Mouse (Mus musculus): ENCODE measurements at regions not wholly inside any gene's neighbourhood (a gene's known extent, or its start where the extent isn't known, plus 50 kb on each side); places are given as distances from the start of the nearest gene placed in this dataset.

- DNase-seq (ENCODE audit: low read depth, low spot score): no peak
Observed at GRCm38 (mm10) chr10:43710886-43711256, 132.8 kb downstream of the Cd24a start.

DNA sequence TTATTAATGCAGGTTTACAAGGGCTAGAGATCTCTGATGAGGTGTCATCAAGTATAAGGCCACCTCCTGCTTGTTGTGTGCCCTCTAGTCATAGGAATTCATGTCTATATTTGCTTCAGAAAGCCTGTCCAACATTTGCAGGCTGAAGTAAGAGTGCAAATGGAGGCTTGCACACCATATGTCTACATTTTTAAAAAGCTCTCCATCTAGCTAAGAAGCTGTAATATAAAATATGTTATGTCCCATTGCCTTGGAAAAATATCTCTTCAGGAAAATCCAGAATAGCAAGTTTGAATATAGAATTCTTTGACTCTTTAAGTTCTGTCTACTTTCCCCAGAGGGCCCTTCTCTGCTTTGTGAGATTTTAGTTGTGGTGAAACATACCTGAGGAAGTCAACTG is 134.6 kb downstream of the Cd24a start:
- no peak for DNase-seq (ENCODE audit: low read depth, low spot score)

- DNase-seq (ENCODE audit: low read depth, low spot score): peak; percentile 81
Observed at GRCm38 (mm10) chr10:43718768-43719167, 140.7 kb downstream of the Cd24a start.

DNA sequence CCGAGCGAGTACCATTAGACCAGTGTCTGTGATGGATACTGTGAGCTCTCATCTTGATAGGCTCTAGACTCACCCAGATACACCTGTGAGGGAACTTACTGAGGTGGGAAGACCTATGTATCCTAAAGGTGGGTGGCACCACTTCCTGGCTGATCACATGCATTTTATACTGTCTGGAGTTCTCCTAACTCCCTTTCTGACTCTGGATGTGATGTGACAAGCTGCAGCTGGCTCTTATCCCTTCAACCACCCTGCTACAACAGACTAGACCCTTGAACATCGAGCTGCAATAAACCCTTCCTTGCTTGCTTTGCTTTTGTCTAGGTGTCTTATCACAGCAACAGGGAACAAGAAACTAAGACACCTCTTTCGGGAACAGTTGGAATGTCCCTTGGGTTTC is 143.3 kb downstream of the Cd24a start:
- no peak for DNase-seq (ENCODE audit: low read depth, low spot score)

DNA sequence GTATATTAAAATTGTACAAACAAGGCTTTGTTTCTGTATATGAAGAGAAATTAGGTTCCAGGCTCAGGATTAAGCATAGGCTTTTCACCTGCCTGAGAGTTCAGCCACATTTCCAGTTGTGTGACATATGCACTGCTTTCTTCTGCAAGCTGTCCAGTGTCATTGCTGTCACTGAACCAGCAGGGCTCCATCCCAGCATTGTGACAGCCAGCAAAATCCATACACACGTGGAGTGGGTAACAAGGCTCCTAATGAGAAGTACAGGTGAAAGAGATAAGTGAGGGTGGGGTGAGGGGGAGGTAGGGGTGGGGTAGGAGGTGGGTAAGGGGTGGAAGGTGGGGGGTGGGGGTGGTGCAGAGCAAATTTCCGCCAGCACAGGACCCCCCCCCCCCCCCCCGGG is 144.1 kb downstream of the Cd24a start:
- no peak for DNase-seq (ENCODE audit: low read depth, low spot score)

GRCm38 (mm10) chr10:43722711-43723614 is 144.9 kb downstream of the Cd24a start:
- DNase-seq (ENCODE audit: low read depth, low spot score): peak; percentile 22

- DNase-seq (ENCODE audit: low read depth, low spot score): peak; percentile 23
Observed at GRCm38 (mm10) chr10:43723615-43723937, 145.5 kb downstream of the Cd24a start.

DNA sequence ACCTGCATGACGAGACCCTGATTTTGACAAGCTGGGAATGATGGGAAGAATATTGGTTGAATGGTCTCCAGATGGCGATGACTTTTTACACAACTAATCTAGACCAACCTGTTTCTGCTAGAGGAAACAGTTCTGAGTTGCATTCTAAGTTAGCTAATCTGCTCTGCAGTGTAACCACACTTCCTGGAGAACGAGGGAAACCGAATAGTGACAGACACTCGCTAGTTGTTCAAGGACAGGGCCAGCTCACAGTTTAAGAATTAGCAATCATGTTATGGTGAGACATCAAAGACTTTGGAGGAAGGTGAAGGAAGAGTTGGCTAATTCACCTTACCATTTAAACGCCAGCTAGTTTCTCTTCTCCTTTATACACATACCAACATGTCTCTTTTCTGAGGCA is 149.7 kb downstream of the Cd24a start:
- no peak for DNase-seq (ENCODE audit: low read depth, low spot score)

GRCm38 (mm10) chr10:43729184-43729583 is 151.1 kb downstream of the Cd24a start:
- no peak for DNase-seq (ENCODE audit: low read depth, low spot score)

DNA sequence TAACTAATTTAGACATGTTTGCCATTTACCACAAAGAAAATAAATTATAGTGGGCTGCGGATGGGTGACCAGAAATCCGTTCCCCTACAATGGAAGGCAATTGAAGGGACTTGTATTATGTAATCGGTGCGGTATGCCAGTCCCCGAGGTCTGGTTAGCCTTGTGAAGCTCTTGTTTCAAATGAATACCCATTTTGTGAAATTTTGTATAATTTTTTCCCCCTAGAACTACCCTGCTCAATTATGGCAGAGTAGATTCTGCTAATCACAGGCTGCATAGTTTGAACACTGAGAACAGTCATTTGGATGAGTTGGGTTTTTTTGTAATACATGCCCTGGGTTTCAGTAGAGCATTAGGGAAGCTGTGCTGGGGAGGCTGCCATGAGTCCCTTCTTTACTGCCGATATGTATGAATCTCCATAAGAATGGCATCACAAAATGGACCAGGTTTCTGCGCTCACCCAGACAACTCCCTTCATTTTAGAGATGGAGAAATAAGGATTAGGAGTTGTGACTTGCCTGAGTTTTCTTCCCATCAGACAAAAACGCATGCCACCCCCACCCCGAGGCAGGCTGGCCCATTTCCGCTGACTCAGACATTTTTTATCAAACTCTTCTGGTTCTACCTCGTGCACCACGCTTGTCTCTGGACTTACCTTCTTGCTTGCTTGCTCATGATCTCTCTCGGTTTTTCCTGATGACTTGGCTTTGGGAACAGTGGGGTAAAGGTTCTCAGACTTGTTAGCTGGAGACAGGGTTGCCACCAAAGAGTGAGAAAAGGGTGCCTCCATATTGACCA is 155.7 kb downstream of the Cd24a start:
- DNase-seq (ENCODE audit: low read depth, low spot score): no peak

DNA sequence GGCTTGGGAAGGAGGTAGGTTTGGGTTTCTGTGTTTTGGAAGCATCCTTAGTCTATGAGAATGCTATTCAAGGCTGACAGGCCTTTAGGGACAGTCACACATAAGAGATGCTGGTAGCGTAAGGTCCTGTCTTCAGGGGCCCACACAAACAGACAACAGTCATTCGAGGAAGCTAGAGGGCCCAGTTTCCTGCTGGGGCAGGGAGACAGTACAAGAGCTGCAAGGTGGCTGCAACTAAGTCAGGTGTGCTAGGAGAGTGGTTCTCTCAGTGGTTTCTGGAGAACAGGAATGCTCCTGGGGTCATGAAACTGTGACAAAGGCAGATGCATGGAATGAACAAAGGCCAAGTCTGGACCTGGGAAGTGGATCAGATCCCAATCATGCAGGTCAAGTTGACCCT is 161.1 kb downstream of the Cd24a start:
- DNase-seq (ENCODE audit: low read depth, low spot score): no peak

- no peak for DNase-seq (ENCODE audit: low read depth, low spot score)
Observed at GRCm38 (mm10) chr10:43739718-43740117, 161.6 kb downstream of the Cd24a start.

- no peak for DNase-seq (ENCODE audit: low read depth, low spot score)
Observed at GRCm38 (mm10) chr10:43740204-43740865, 161.2 kb downstream of the Qrsl1 start.

DNA sequence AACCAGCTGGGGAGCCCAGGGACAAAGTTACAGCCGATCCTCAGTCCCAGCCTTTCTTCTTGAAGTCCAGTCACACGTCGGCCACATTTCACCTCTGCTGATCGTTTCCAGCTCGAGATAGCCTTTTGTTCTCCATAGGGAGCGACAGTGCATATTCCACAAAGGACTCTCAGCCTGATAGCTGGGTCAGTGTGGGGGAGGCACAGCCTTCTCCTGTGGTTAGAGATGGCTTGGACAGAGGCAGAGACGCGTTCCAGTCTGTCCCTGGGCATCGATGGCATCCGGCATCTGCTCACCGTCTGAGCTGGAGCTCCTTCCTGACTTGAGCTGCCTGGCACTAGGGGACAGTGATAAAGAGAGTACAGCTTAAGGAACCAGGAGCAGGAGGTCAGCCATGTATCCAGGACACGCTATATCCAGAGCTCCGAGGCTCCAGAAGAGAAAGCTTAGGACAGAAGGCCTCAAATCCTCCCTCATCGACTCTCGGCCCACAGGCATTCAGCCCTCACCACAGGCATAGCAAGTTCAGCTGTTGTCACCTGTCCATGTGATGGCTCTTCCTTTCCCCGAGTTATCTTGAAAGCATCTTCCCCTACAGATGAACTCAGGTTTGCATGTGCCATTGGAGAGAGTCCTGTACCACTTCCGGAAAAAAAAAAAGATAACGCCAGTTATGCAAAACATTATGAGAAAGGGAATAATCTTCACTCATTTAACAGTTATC is 160.0 kb downstream of the Qrsl1 start:
- DNase-seq (ENCODE audit: low read depth, low spot score): peak; percentile 43

GRCm38 (mm10) chr10:43742085-43743054 is 159.2 kb downstream of the Qrsl1 start:
- peak; percentile 97 for DNase-seq (ENCODE audit: low read depth, low spot score)

- DNase-seq (ENCODE audit: low read depth, low spot score): no peak
Observed at GRCm38 (mm10) chr10:43743188-43744120, 158.1 kb downstream of the Qrsl1 start.

DNA sequence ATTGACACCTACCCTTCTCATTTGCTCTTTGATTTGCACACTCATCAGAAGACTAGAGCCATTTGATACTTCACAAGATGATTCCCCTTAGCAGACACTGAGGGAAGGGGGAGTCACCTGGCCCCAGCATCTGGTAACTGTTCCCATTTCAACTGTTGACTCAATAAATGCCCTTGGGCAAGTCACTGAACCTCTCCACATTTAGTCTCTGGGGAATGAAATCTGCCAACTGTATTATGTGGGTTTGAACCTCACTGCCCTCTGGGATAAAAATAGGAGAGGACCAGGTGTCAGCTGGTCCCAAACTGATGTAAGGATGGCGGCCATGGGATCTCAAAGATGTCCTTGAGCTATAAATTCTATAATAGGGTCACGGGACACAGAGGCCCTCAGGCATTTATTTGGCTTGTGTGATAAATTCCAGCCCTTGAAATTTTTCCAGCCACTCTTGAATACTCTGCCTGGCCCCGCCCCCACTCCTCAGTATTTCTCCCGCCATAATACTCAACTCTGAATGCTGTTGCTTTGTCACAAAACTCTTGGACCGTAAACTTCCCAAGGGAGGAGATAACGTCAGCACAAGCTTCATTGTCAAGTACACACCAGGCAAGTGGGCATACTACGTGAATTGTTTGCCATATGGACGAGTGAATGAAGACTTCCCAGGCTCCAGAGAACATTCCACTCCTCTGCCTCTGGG is 155.5 kb downstream of the Qrsl1 start:
- DNase-seq (ENCODE audit: low read depth, low spot score): no peak

DNA sequence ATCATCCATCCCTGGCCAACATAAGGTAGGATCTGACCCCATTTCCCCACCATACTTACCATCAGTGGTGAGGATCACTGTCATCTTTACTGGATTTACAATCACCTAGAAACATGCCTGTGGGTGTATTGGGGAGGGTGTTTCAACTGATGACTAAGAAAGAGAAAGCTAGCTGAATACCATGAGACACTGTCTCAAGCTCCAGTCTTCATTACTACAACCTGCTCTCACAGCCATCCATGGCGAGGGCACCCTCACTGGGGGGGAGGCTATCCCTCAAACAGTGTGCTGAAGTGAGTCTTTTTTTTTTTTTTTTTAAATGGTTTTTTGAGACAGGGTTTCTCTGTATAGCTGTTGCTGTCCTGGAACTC is 154.9 kb downstream of the Qrsl1 start:
- DNase-seq (ENCODE audit: low read depth, low spot score): no peak

GRCm38 (mm10) chr10:43747541-43747940 is 154.0 kb downstream of the Qrsl1 start:
- DNase-seq (ENCODE audit: low read depth, low spot score): no peak

Data from ZHBTc4 (cell line).